Mouse (Mus musculus): ENCODE data around the gene Mboat7.

Mboat7 gene

GRCm38 (mm10) chr7:3644348-3644671 is 49.0 kb downstream of the Mboat7 start:
- no peak for DNase-seq (ENCODE audit: low read depth, low spot score)

GRCm38 (mm10) chr7:3643843-3644242 is 49.5 kb downstream of the Mboat7 start:
- no peak for DNase-seq (ENCODE audit: low read depth, low spot score)

- no peak for DNase-seq (ENCODE audit: low read depth, low spot score)
Measured at GRCm38 (mm10) chr7:3643412-3643811, 49.9 kb downstream of the Mboat7 start.

GRCm38 (mm10) chr7:3630478-3630815 is 62.9 kb downstream of the Mboat7 start:
- DNase-seq (ENCODE audit: low read depth, low spot score), result no peak

GRCm38 (mm10) chr7:3629543-3630477 is 63.5 kb downstream of the Mboat7 start, which contains the start of the genes Tfpt and Prpf31:
Tfpt (minus strand) TSS chr7:3629929.
Prpf31 (plus strand) TSS chr7:3629985.
- peak; percentile 99 for DNase-seq (ENCODE audit: low read depth, low spot score)

- DNase-seq (ENCODE audit: low read depth, low spot score), result no peak
Measured at GRCm38 (mm10) chr7:3629030-3629429, 64.3 kb downstream of the Mboat7 start.
